Mouse (Mus musculus): ENCODE measurements around the gene Plekha7.

Gene Plekha7

GRCm38 (mm10) chr7:116288996-116289395 is 19.2 kb downstream of the Plekha7 start:
- CTCF ChIA-PET: no interaction called here

DNA sequence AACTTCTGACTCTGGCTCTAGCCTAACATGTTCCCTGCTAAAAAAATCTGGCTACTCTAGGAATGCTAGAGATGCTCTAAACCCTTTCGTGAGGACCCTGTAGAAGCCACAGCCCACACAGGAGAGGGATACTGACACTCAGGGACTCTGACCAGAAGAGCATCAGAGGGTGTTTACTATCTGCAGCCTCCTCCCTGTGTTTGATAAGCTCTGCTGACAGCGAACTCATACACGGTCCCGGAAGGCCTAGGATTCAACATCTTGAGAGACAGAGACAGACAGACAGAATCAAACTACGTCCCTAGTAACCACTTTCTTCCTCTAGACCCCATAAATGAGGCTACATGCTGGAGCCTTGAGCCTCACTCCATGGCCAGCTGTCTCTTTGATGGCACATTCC is 20.2 kb downstream of the Plekha7 start:
- CTCF ChIA-PET: interaction anchor here (0.6 kb wide), 1 partner anchor 196 kb away, joined by 3 read pairs; no protein-coding TSS in a partner anchor

DNA sequence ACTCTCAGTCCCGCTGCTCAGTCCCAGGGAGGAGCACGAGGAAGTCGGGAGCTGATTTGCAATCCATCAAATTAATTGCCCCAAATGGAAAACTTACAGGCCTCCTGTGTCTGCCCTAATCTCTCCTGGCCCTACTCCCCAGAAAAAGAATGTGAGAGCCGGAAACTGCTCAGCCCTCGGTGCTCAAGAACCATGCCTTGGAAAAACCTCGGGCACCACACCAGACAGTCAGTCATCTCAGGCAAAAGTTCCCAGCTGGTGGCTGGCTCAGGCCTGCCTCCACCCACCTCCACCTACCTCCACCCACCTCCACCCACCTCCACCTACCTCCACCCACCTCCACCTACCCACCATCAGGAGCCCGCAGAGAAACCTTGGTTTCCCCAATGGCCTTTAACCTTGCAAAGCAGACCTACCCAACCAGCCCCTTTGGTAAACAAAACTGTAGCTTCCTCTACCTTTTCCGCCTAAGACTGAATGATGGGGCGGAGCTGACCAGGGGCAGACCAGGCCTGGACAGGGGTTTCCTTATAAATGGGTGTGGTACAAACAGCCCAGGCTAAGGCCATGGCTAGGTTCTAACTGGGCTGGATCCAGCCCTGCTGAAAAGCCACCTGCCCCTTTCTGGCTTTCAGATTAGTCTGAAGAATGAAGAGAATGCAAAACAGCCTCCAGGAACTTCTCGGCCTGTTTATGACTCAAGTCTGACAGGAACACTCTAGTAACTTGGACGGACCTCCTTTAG is 21.4 kb downstream of the Plekha7 start:
- CTCF ChIA-PET: no interaction called here

GRCm38 (mm10) chr7:116286173-116286572 is 22.0 kb downstream of the Plekha7 start:
- CTCF ChIA-PET: no interaction called here

DNA sequence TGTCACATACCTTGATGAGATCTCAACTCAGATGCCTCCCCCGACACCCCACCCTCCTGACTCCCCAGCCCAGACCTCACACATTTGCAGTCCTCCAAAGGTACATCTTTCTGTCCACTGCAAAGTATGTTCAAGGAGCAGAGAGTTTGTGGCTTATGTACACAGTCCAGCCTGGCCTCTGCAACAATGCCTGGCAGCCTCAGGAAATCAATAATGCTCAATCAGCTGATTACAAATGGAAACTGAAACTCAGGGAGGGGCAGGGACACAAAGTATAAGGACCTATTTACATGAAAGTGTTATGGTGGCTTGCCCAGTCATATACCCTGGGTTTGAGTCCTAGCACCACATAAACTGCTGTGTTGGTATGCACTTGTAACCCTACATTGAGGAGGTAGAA is 23.0 kb downstream of the Plekha7 start:
- CTCF ChIA-PET: no interaction called here

DNA sequence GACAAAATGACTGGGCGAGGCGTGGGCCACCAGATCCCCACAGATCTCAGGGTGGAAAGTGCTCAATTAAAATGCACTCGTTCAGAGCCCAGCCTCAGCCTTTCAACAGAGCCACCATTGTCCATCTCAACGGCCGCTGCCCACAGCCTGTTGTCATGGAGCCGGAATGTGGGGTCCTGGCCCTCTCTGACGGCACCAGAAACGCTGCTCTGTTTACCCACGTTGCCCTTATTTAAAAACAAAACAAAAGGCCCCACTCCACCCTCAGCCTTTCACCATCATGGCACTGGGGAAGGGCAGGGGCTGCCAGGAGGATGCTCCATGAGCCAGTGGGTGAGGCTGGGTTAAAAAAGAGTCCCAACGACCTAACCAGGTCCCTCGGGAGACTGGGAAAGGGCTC is 25.4 kb downstream of the Plekha7 start:
- CTCF ChIA-PET: no interaction called here

DNA sequence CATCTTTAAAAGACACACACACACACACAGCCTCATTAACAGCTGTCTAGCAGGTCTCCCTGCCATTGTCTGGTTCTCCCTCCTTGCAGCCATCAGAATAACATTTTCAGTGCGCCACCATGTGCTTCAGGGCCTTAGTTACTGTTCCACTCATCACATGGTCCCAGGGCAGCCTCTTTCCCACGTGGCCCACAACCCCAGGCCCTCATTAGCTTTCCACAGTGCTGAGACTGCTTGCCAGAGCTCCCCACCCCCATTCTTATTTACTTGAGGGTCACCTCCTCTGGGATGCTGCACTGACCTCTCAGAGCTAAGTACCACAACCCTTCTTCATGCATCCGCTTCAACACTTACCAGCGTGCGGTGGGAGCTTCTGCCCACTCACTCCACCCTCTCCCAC is 28.1 kb downstream of the Plekha7 start:
- CTCF ChIA-PET: no interaction called here

DNA sequence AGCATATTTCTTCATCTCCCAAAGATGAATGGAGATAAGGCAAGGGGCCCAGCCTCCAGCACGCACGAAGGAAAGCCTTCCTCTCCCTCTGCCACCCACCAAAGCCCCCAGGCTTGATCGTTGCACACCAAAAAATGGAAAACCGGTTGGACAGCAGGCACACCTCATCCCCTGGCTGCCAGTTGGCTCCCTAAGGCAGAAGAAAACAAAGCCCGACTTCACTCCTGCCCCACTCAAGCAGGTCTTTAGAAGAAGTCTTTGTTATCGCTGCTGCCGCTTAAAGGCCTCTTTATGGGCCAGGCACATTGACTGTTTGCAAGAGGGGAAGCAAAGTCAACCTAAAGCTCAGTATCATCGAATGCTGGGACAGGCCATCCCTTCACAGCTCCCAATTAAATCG is 29.9 kb downstream of the Plekha7 start:
- CTCF ChIA-PET: no interaction called here

DNA sequence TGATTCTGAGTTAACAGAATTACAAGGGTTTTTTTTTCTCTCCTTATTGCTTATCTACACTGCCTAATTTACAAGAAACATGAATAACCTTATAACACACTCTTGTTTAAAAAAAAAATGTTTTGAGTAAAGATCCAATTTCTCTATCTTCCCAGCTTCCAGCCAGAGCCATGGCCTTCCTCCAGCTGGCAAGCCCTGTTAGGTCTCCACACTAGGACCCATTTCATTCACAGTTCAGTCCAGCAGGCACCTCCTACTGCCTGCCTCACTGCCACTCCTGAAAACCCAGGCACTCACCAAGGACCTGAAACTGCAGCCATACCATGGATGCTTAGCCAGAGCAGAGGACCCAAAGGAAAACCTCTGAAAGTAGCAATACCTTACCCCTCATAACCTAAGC is 31.9 kb downstream of the Plekha7 start:
- CTCF ChIA-PET: no interaction called here

GRCm38 (mm10) chr7:116273111-116273510 is 35.1 kb downstream of the Plekha7 start:
- CTCF ChIA-PET: no interaction called here

DNA sequence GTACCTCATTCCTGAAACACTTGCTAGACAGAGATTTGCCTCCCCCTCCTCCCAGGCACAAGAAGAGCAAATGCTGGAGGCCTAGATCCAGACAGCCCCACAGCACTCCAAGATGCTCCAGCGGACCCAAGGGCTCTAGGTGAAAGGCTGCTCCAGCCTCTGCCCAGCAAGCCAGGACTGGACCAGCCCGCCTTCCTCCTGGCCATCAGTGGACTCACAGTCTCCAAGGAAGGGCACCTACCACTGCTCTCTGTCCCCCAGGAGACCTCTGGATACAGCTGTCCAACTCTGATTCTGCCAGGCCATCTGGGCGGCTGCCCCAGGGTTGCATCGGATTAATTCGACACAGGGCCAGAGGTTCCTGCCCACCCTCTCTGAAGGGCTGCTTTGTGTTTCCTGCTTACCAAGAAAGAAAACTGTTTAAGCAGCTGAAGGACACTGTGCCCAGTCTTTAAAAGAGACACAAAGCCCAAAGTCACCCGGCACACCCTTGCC is 38.6 kb downstream of the Plekha7 start:
- CTCF ChIA-PET: no interaction called here

- CTCF ChIA-PET: no interaction called here
Observed at GRCm38 (mm10) chr7:116268113-116268926, 39.9 kb downstream of the Plekha7 start.

GRCm38 (mm10) chr7:116263281-116263680 is 44.9 kb downstream of the Plekha7 start:
- CTCF ChIA-PET: no interaction called here

- CTCF ChIA-PET: no interaction called here
Observed at GRCm38 (mm10) chr7:116262508-116262907, 45.7 kb downstream of the Plekha7 start.

GRCm38 (mm10) chr7:116262101-116262500 is 46.1 kb downstream of the Plekha7 start:
- CTCF ChIA-PET: no interaction called here

DNA sequence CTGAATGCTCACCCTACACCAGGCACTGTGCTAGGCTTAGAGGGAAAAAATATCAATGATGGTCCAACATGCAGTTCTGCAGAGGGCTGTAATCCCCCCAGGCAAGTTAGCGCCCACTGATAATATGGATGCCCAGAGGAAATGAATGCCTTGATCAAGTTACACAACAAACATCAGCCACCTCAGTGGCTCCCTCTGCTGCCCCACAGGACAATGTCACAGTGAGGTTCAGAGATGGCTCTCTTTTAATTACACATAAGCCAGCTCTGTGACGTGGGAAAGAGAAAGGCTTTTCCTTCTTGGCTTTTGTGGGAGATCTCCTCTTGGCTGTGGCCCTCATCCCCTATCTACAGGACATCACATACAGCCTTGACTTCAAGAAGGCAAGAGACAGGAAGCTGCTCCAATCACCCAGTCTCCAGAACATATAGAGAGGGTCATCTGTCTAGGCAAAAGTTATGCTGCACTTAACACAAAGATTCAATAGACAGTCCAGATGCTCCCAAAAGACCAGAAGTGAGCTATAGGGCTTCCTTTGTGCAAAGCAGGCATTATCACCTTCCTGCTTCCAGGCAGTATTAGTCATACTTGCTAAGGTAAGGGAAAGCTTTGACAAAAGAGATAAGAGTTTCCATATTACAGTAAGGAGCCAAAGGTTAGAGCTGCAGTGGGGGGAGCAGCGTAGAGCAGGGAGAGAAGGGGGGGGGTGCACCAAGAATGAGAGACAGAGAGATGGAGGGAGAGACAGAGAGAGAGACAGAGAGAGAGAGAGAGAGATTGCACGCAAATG is 47.2 kb downstream of the Plekha7 start:
- CTCF ChIA-PET: interaction anchor here (0.6 kb wide), 2 partner anchors 17 to 21 kb away, joined by 5 to 8 read pairs; no protein-coding TSS in a partner anchor

GRCm38 (mm10) chr7:116258464-116259185 is 49.6 kb downstream of the Plekha7 start:
- CTCF ChIA-PET: no interaction called here

DNA sequence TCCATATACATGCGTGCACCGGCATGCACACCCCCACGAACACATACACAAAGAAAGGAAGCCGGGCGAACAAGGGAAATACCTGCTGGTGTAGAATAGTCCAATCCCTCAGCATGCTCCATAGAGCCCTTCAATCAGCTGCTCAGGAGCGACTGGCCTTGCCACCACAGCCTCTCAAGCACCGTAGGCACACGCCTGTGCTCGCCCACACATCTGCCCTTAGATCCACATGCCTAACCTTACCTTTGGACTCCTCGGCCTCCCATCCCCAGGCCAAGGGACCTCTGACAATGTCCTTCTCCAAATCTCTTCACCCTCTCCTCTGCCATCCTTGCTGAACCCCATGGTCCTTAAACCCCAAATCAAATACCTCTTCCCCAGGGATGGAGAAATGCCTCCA is 50.2 kb downstream of the Plekha7 start:
- CTCF ChIA-PET: no interaction called here

- CTCF ChIA-PET: no interaction called here
Observed at GRCm38 (mm10) chr7:116255664-116256063, 52.5 kb downstream of the Plekha7 start.

GRCm38 (mm10) chr7:116254660-116255059 is 53.5 kb downstream of the Plekha7 start:
- CTCF ChIA-PET: no interaction called here

DNA sequence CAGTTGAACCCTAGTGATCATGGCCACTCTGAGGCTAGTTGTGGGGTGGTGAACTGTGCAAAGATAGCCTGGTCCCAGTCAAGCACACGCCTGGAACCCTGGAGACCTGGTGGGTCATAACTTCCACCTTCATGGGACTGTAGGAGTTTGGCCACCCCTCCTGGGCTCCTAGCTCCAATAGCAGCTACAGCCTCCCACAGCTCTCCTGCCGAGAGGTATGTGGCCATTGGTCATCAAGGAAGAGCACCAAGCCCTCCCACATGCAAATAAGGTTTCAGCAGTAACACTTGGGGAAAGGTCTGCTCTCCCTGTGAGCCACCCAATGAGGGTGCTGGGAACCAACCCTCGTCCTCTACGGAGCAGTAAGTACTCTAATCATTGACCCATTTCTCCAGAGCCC is 55.7 kb downstream of the Plekha7 start:
- CTCF ChIA-PET: no interaction called here

DNA sequence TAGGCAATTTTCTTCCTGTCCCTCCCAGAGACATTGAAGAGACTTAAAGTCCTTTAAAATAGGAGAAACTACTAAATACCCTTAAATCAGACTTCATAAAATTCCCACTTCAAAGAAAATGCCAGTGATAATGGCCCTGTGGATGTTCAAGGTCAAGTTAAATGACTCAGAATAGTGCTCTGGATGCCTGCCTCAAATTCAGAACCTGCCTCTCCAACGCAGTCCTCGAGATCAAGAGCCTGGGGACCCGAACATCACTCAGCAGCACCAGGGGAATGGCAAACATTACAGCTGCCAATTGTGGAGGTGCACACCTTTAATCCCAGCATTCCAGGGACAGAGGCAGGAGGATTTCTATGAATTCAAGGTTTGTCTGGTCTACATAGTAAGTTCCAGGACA is 56.7 kb downstream of the Plekha7 start:
- CTCF ChIA-PET: no interaction called here
